Mouse (Mus musculus): ENCODE measurements around the gene A4galt. TPM values are rescaled to one million over a fixed set of nuclear protein-coding genes. Genes with fewer than 3 reads are reported as not detected.

Gene A4galt
- total and polyA plus RNA-seq, 3 experiments, result 11.2 to 23.6 (median 15.9) TPM

- in situ Hi-C loops (cut with MboI; ENCODE audit: low pct_ligation_motif_present, low pct_unique_long_range_greater_than_20kb, low sequenced_read_pairs), result loop anchor here (5.0 kb wide), 1 partner anchor 43 kb away; the partner anchor contains the start of gene A4galt
- TF ChIP-seq ELF1 (IDR thresholded peaks at IDR 0.05; ENCODE audit: low read depth, low read length) (0 out of 2 replicates have a peak, but pooled peaks have one; percentile 6), JUN (IDR thresholded peaks at IDR 0.05; ENCODE audit: insufficient read depth, low read depth, low read length) (no peak), MAX (IDR thresholded peaks at IDR 0.05; ENCODE audit: low read length) (peak; percentile 35; the same call in 1 of the 2 replicates), ZC3H11A (IDR thresholded peaks at IDR 0.05; ENCODE audit: low read depth, low read length) (no peak), POLR2A (IDR thresholded peaks at IDR 0.05; ENCODE audit: low read depth, low read length) (no peak), PAX5 (IDR thresholded peaks at IDR 0.05; ENCODE audit: low read length) (no peak)
- H3K36me3 ChIP-seq (replicated peaks in 1 of 2; ENCODE audit: control insufficient read depth in 1 of 2, insufficient read depth in 1 of 2, low read length in 1 of 2), result peaks cover 5 to 12% of the 10 kb centered on the region in 2 experiments
- peaks cover 10% of the 10 kb centered on the region for H3K9me3 ChIP-seq (replicated peaks; ENCODE audit: low read length)
- H3K4me3 ChIP-seq (replicated peaks in 1 of 3; ENCODE audit: low read depth in 2 of 3, low read length in 2 of 3, poor library complexity in 1 of 3), result no peak overlapping the region
- no peak overlapping the region for H3K9ac ChIP-seq (ENCODE audit: insufficient read depth, low read depth)
- H3K27me3 ChIP-seq (replicated peaks), result no peaks in the 10 kb centered on the region
- peak overlapping the region; percentile 78; the same call in 1 of the 2 replicates for H3K27ac ChIP-seq (ENCODE audit: insufficient read depth, low read depth)
- dilution Hi-C loops (cut with MboI; ENCODE audit: extremely low pct_ligation_motif_present, extremely low pct_unique_long_range_greater_than_20kb, low sequenced_read_pairs), result no loop called here
- no peaks in the 10 kb centered on the region for H3K79me2 ChIP-seq (replicated peaks; ENCODE audit: control insufficient read depth, extremely low read depth, insufficient read depth, poor library complexity, severe bottlenecking)
- DNase-seq (ENCODE audit: extremely low read depth), result no peak
- H3K4me1 ChIP-seq (ENCODE audit: control insufficient read depth in 1 of 2, insufficient read depth in 2 of 2), result peaks cover 36 to 74% of the 10 kb centered on the region in 2 experiments
- H3K4me2 ChIP-seq (ENCODE audit: insufficient read depth, low read depth, poor library complexity, severe bottlenecking), result no peak overlapping the region
Observed at GRCm38 (mm10) chr15:83294954-83295353, 43.4 kb upstream of the A4galt start.

- no peak for DNase-seq (ENCODE audit: extremely low read depth)
- in situ Hi-C loops (cut with MboI; ENCODE audit: low pct_ligation_motif_present, low pct_unique_long_range_greater_than_20kb, low sequenced_read_pairs) (no loop called here), dilution Hi-C loops (cut with MboI; ENCODE audit: extremely low pct_ligation_motif_present, extremely low pct_unique_long_range_greater_than_20kb, low sequenced_read_pairs) (no loop called here)
Observed at GRCm38 (mm10) chr15:83293706-83294645, 42.4 kb upstream of the A4galt start.

GRCm38 (mm10) chr15:83293144-83293543 lies 41.6 kb upstream of the A4galt start:
- Histone ChIP-seq H3K4me2 (ENCODE audit: insufficient read depth, low read depth, poor library complexity, severe bottlenecking) (no peak overlapping the region), H3K4me1 (ENCODE audit: control insufficient read depth in 1 of 2, insufficient read depth in 2 of 2) (peaks cover 36 to 66% of the 10 kb centered on the region in 2 experiments), H3K4me3 (replicated peaks in 1 of 3; ENCODE audit: low read depth in 2 of 3, low read length in 2 of 3, poor library complexity in 1 of 3) (no peak overlapping the region), H3K9ac (ENCODE audit: insufficient read depth, low read depth) (no peak overlapping the region), H3K27ac (ENCODE audit: insufficient read depth, low read depth) (no peak overlapping the region), H3K79me2 (replicated peaks; ENCODE audit: control insufficient read depth, extremely low read depth, insufficient read depth, poor library complexity, severe bottlenecking) (no peaks in the 10 kb centered on the region), H3K9me3 (replicated peaks; ENCODE audit: low read length) (peaks cover 10% of the 10 kb centered on the region), H3K27me3 (replicated peaks) (no peaks in the 10 kb centered on the region), H3K36me3 (replicated peaks in 1 of 2; ENCODE audit: control insufficient read depth in 1 of 2, insufficient read depth in 1 of 2, low read length in 1 of 2) (peaks cover 0 to 4% of the 10 kb centered on the region in 2 experiments)
- DNase-seq (ENCODE audit: extremely low read depth), result no peak
- TF ChIP-seq SIN3A (IDR thresholded peaks at IDR 0.05; ENCODE audit: low read length) (no peak), USF2 (conservative IDR thresholded peaks at IDR 0.05; ENCODE audit: low read depth, low read length) (no peak), CHD1 (IDR thresholded peaks at IDR 0.05; ENCODE audit: low read depth, low read length) (no peak), E2F4 (IDR thresholded peaks at IDR 0.05; ENCODE audit: insufficient replicate concordance, low read depth, low read length) (no peak), PAX5 (IDR thresholded peaks at IDR 0.05; ENCODE audit: low read length) (no peak), POLR2A (IDR thresholded peaks at IDR 0.05; ENCODE audit: low read depth, low read length) (no peak), ZMIZ1 (IDR thresholded peaks at IDR 0.05; ENCODE audit: low read depth, low read length) (no peak), MEF2A (IDR thresholded peaks at IDR 0.05; ENCODE audit: borderline replicate concordance, low read depth, low read length) (no peak), GABPA (IDR thresholded peaks at IDR 0.05; ENCODE audit: insufficient replicate concordance, low read depth, low read length) (no peak)
- in situ Hi-C loops (cut with MboI; ENCODE audit: low pct_ligation_motif_present, low pct_unique_long_range_greater_than_20kb, low sequenced_read_pairs), result no loop called here
- dilution Hi-C loops (cut with MboI; ENCODE audit: extremely low pct_ligation_motif_present, extremely low pct_unique_long_range_greater_than_20kb, low sequenced_read_pairs), result no loop called here

More at GRCm38 (mm10) chr15:83293706-83294645, 42.4 kb upstream of the A4galt start:
- Histone ChIP-seq H3K79me2 (replicated peaks; ENCODE audit: control insufficient read depth, extremely low read depth, insufficient read depth, poor library complexity, severe bottlenecking) (no peaks in the 10 kb centered on the region), H3K27me3 (replicated peaks) (no peaks in the 10 kb centered on the region), H3K9me3 (replicated peaks; ENCODE audit: low read length) (peaks cover 10% of the 10 kb centered on the region), H3K9ac (ENCODE audit: insufficient read depth, low read depth) (no peak overlapping the region), H3K27ac (ENCODE audit: insufficient read depth, low read depth) (no peak overlapping the region), H3K4me2 (ENCODE audit: insufficient read depth, low read depth, poor library complexity, severe bottlenecking) (no peak overlapping the region), H3K4me3 (replicated peaks in 1 of 3; ENCODE audit: low read depth in 2 of 3, low read length in 2 of 3, poor library complexity in 1 of 3) (no peak overlapping the region), H3K36me3 (replicated peaks in 1 of 2; ENCODE audit: control insufficient read depth in 1 of 2, insufficient read depth in 1 of 2, low read length in 1 of 2) (peaks cover 0 to 5% of the 10 kb centered on the region in 2 experiments), H3K4me1 (ENCODE audit: control insufficient read depth in 1 of 2, insufficient read depth in 2 of 2) (peaks cover 36 to 66% of the 10 kb centered on the region in 2 experiments)
- TF ChIP-seq ZC3H11A (IDR thresholded peaks at IDR 0.05; ENCODE audit: low read depth, low read length), result no peak
- TF ChIP-seq MAZ (IDR thresholded peaks at IDR 0.05; ENCODE audit: low read depth, low read length), result no peak
- TF ChIP-seq KAT2A (IDR thresholded peaks at IDR 0.05; ENCODE audit: insufficient replicate concordance, low read length), result no peak
- TF ChIP-seq UBTF (IDR thresholded peaks at IDR 0.05; ENCODE audit: low read depth, low read length), result no peak
- no peak for TF ChIP-seq POLR2A (IDR thresholded peaks at IDR 0.05; ENCODE audit: low read depth, low read length)
- no peak for TF ChIP-seq IRF4 (IDR thresholded peaks at IDR 0.05; ENCODE audit: low read depth, low read length)
- no peak for TF ChIP-seq MXI1 (IDR thresholded peaks at IDR 0.05; ENCODE audit: low read depth, low read length)
- TF ChIP-seq TBP (conservative IDR thresholded peaks at IDR 0.05; ENCODE audit: low read depth, low read length), result no peak
- TF ChIP-seq TCF12 (IDR thresholded peaks at IDR 0.05; ENCODE audit: low read depth, low read length), result no peak
- no peak for TF ChIP-seq RCOR1 (conservative IDR thresholded peaks at IDR 0.05; ENCODE audit: low read depth, low read length)
- TF ChIP-seq ZNF384 (IDR thresholded peaks at IDR 0.05; ENCODE audit: low read depth, low read length), result no peak
- no peak for TF ChIP-seq EP300 (IDR thresholded peaks at IDR 0.05; ENCODE audit: low read length)
- TF ChIP-seq ZKSCAN1 (IDR thresholded peaks at IDR 0.05; ENCODE audit: borderline replicate concordance, low read depth, low read length), result no peak

Data from CH12.LX (cell line).